Mouse (Mus musculus): ENCODE data around the gene Cacng6. TPM values are rescaled to one million over a fixed set of nuclear protein-coding genes. Genes with fewer than 3 reads are reported as not detected.

Gene Cacng6
- total RNA-seq, 2 experiments from 2014 or later, result not detected

GRCm38 (mm10) chr7:3460261-3460660 lies 36.3 kb downstream of the Cacng6 start:
- DNase-seq, result no peak

GRCm38 (mm10) chr7:3463306-3463705 lies 39.3 kb downstream of the Cacng6 start:
- DNase-seq, result no peak

GRCm38 (mm10) chr7:3468614-3469013 lies 44.6 kb downstream of the Cacng6 start:
- DNase-seq, result no peak

- no peak for DNase-seq
Measured at GRCm38 (mm10) chr7:3472774-3473173, 48.8 kb downstream of the Cacng6 start.

- DNase-seq, result peak in 1 of 2 experiments; percentile 8
Measured at GRCm38 (mm10) chr7:3474291-3475080, 50.5 kb downstream of the Cacng6 start.

GRCm38 (mm10) chr7:3476728-3477127 lies 52.7 kb downstream of the Cacng6 start:
- DNase-seq, result no peak

GRCm38 (mm10) chr7:3481948-3482608 lies 58.1 kb downstream of the Cacng6 start:
- no peak for DNase-seq

Small RNA genes lying within 50 kb of the gene (microRNA-seq; reads per million reads assigned to microRNA genes)
- gene Gm23450, result 16.4 reads per million, percentile 31 among the genes with 10 or more reads in this experiment

Other genes starting within 250 kb of the Cacng6 start
- gene Nlrp12, start 174.5 kb upstream of the Cacng6 start, total RNA-seq (2021), result under 1 TPM in 1 of 2 experiments, not detected in 1; 0.07 TPM
- 10 to 100 TPM; 67.8 to 81.2 TPM for gene Myadm, start 135.1 kb upstream of the Cacng6 start, total RNA-seq (2021)
- gene Prkcg, start 135.0 kb upstream of the Cacng6 start, total RNA-seq (2021), result under 1 TPM; 0.56 to 0.89 TPM
- gene Cacng7, start 91.2 kb upstream of the Cacng6 start, total RNA-seq (2021), result 1 to 10 TPM; 7.0 to 8.0 TPM
- gene Cacng8, start 33.5 kb upstream of the Cacng6 start, total RNA-seq (2021), result 1 to 10 TPM; 2.0 to 5.1 TPM
- 1 to 10 TPM; 1.2 to 1.8 TPM for gene Tarm1, start 78.4 kb downstream of the Cacng6 start, total RNA-seq (2021)
- not detected for gene Oscar, start 192.0 kb downstream of the Cacng6 start, total RNA-seq (2021)
- 100 to 1,000 TPM; 710 to 713 TPM for gene Ndufa3, start 193.2 kb downstream of the Cacng6 start, total RNA-seq (2021)
- gene Tfpt, start 205.7 kb downstream of the Cacng6 start, total RNA-seq (2021), result 10 to 100 TPM; 26.3 to 29.6 TPM
- 10 to 100 TPM; 44.8 to 49.5 TPM for gene Prpf31, start 205.8 kb downstream of the Cacng6 start, total RNA-seq (2021)
- 10 to 100 TPM; 47.5 to 47.6 TPM for gene Cnot3, start 221.1 kb downstream of the Cacng6 start, total RNA-seq (2021)
- 10 to 100 TPM; 14.0 to 15.0 TPM for gene Leng1, start 241.6 kb downstream of the Cacng6 start, total RNA-seq (2021)

All from adrenal gland, postnatal 36 days (tissue).